ENCODE assay signal across 8 mouse cellular contexts in genomic region chr8:13339646-13339990, GRCm38 (mm10). TPM values are rescaled to one million over a fixed set of nuclear protein-coding genes. Genes with fewer than 3 reads are reported as not detected.
DNase-seq lines count a peak whose midpoint lies in the region; ATAC-seq and TF ChIP-seq lines count a peak whose summit lies in the region.

No protein-coding gene starts in this region.

- no peak for TF ChIP-seq POLR2A in embryonic fibroblast, embryonic 13.5 days (IDR thresholded peaks at IDR 0.05; ENCODE audit: low read depth, low read length)

- peaks cover 30% of the 10 kb centered on the region for H3K36me3 ChIP-seq in liver, embryonic 14.5 days (replicated peaks; ENCODE audit: control insufficient read depth, insufficient read depth, low read depth)

- no peak for ATAC-seq in liver, embryonic 14.5 days (ENCODE audit: insufficient read depth)
- ATAC-seq in CD4-positive, CD25-positive, alpha-beta regulatory T cell, adult 4 months: no peak

- no peak for TF ChIP-seq EP300 in liver, embryonic 14.5 days (IDR thresholded peaks at IDR 0.05; ENCODE audit: low read depth)

- H3K9ac ChIP-seq in liver, embryonic 14.5 days (replicated peaks): peak overlapping the region; percentile 98

- H3K27me3 ChIP-seq in liver, embryonic 14.5 days (ENCODE audit: control insufficient read depth, insufficient read depth, low read length): no peaks in the 10 kb centered on the region

- no peak for TF ChIP-seq CTCF in embryonic fibroblast, embryonic 13.5 days (IDR thresholded peaks at IDR 0.05; ENCODE audit: borderline replicate concordance, insufficient read depth, low read length)
- TF ChIP-seq CTCF in liver, embryonic 14.5 days (IDR thresholded peaks at IDR 0.05; ENCODE audit: low read depth): no peak

- H3K9me3 ChIP-seq in liver, embryonic 14.5 days (ENCODE audit: control insufficient read depth, low read length): no peaks in the 10 kb centered on the region

- WGBS in liver, embryonic 14.5 days (ENCODE audit: insufficient replicate concordance): 6% methylated on average over 11 of the region's 11 CpGs

- peak overlapping the region; percentile 87 for H3K4me2 ChIP-seq in liver, embryonic 14.5 days (ENCODE audit: low read depth)

- H3K4me3 ChIP-seq in embryonic fibroblast, embryonic 13.5 days (ENCODE audit: insufficient read depth, low read length): peak overlapping the region; percentile 86
- peak overlapping the region; percentile 72 to 91 for H3K4me3 ChIP-seq in liver, embryonic 14.5 days (ENCODE audit: insufficient read depth in 1 of 2, low read depth in 2 of 2, low read length in 2 of 2)

- 0 out of 2 replicates have a peak overlapping the region, but pooled peaks have one; percentile 9 for H3K27ac ChIP-seq in embryonic fibroblast, embryonic 13.5 days (ENCODE audit: insufficient read depth, low read length)
- no peak overlapping the region for H3K27ac ChIP-seq in liver, embryonic 14.5 days

- DNase-seq in embryo, embryonic 10.5 days (ENCODE audit: low spot score): peak; percentile 34
- no peak for DNase-seq in embryo, embryonic 10 days (ENCODE audit: low spot score)
- peak; percentile 53 for DNase-seq in 3T3-L1 (ENCODE audit: low read depth, low spot score)
- no peak for DNase-seq in liver, embryonic 14.5 days (ENCODE audit: low read depth in 3 of 3, low spot score in 3 of 3)
- no peak for DNase-seq in natural killer cell, adult 2 months (ENCODE audit: low spot score in 2 of 2)
- DNase-seq in layer of hippocampus, postnatal 36 days: no peak

- H3K4me1 ChIP-seq in embryonic fibroblast, embryonic 13.5 days (ENCODE audit: control insufficient read depth, insufficient read depth, low read length): peaks cover 7% of the 10 kb centered on the region
- peaks cover 14 to 32% of the 10 kb centered on the region in 2 experiments for H3K4me1 ChIP-seq in liver, embryonic 14.5 days (replicated peaks; ENCODE audit: control insufficient read depth in 2 of 2, insufficient read depth in 2 of 2, low read length in 1 of 2)

RNA-seq across cellular contexts. Expression of gene Tfdp1, which starts 1.1 kb away (rescaled TPM):
- 130 and 153 TPM in 2 replicates for polyA plus RNA-seq in embryonic fibroblast, embryonic 13.5 days (2011; ENCODE audit: insufficient read length, low read depth, missing spikeins)
- polyA plus RNA-seq in liver, embryonic 14.5 days (2012; rRNA removed): 86.2 and 108 TPM in 2 replicates
- 90.1 and 107 TPM in 2 replicates for polyA plus RNA-seq in liver, embryonic 14.5 days (2014; fragmentation: Nextera tagmentation; extraction: Ambion mirVana)
- 10 to 100 TPM; 31.5 to 46.6 TPM for polyA plus RNA-seq in CD4-positive, CD25-positive, alpha-beta regulatory T cell, adult 4 months (2017; shearing (Covaris generic))
- total RNA-seq in layer of hippocampus, postnatal 36 days (2021): 10 to 100 TPM; 65.6 to 82.5 TPM

RNA-seq across cellular contexts. Expression of gene Tmco3, which starts 51.6 kb away (rescaled TPM):
- polyA plus RNA-seq in embryonic fibroblast, embryonic 13.5 days (2011; ENCODE audit: insufficient read length, low read depth, missing spikeins): 32.8 and 42.2 TPM in 2 replicates
- polyA plus RNA-seq in liver, embryonic 14.5 days (2012; rRNA removed): 2.6 and 3.7 TPM in 2 replicates
- polyA plus RNA-seq in liver, embryonic 14.5 days (2014; fragmentation: Nextera tagmentation; extraction: Ambion mirVana): 3.9 and 5.5 TPM in 2 replicates
- 10 to 100 TPM; 26.8 to 32.8 TPM for polyA plus RNA-seq in CD4-positive, CD25-positive, alpha-beta regulatory T cell, adult 4 months (2017; shearing (Covaris generic))
- 10 to 100 TPM; 41.4 to 45.0 TPM for total RNA-seq in layer of hippocampus, postnatal 36 days (2021)

RNA-seq across cellular contexts. Expression of gene Dcun1d2, which starts 51.7 kb away (rescaled TPM):
- polyA plus RNA-seq in embryonic fibroblast, embryonic 13.5 days (2011; ENCODE audit: insufficient read length, low read depth, missing spikeins): 15.3 and 19.1 TPM in 2 replicates
- polyA plus RNA-seq in liver, embryonic 14.5 days (2012; rRNA removed): 6.5 and 7.1 TPM in 2 replicates
- polyA plus RNA-seq in liver, embryonic 14.5 days (2014; fragmentation: Nextera tagmentation; extraction: Ambion mirVana): 7.9 and 8.7 TPM in 2 replicates
- 10 to 100 TPM; 23.6 to 27.6 TPM for polyA plus RNA-seq in CD4-positive, CD25-positive, alpha-beta regulatory T cell, adult 4 months (2017; shearing (Covaris generic))
- total RNA-seq in layer of hippocampus, postnatal 36 days (2021): 10 to 100 TPM; 37.2 to 38.9 TPM

RNA-seq across cellular contexts. Expression of gene Atp4b, which starts 57.0 kb away (rescaled TPM):
- polyA plus RNA-seq in embryonic fibroblast, embryonic 13.5 days (2011; ENCODE audit: insufficient read length, low read depth, missing spikeins): not detected in 2 replicates
- polyA plus RNA-seq in liver, embryonic 14.5 days (2012; rRNA removed): not detected in 2 replicates
- polyA plus RNA-seq in liver, embryonic 14.5 days (2014; fragmentation: Nextera tagmentation; extraction: Ambion mirVana): not detected in 2 replicates
- polyA plus RNA-seq in CD4-positive, CD25-positive, alpha-beta regulatory T cell, adult 4 months (2017; shearing (Covaris generic)): not detected
- total RNA-seq in layer of hippocampus, postnatal 36 days (2021): not detected

Comparison
In these comparisons a context has a peak if more than half of its experiments do, and no peak if none do; other contexts are left out.
1. DNase-seq: peak in embryo, embryonic 10.5 days (single experiment) and 3T3-L1 (single experiment); none in embryo, embryonic 10 days (single experiment), liver, embryonic 14.5 days (0 of 3), natural killer cell, adult 2 months (0 of 2) and layer of hippocampus, postnatal 36 days (0 of 2).